9 mouse cellular contexts compared by ENCODE assay signal in genomic region chr9:78193902-78194597, GRCm38 (mm10). TPM values are rescaled to one million over a fixed set of nuclear protein-coding genes. Genes with fewer than 3 reads are reported as not detected.
DNase-seq lines count a peak whose midpoint lies in the region; ATAC-seq and TF ChIP-seq lines count a peak whose summit lies in the region.
"Had no signal": no experiment of that assay in that cellular context is flagged by ENCODE, and none has a peak within 500 bp of the region (broad histone marks: within the 10 kb centered on the region; RNA-seq: fewer than 3 reads in every experiment).

No protein-coding gene starts in this region.

- TF ChIP-seq CTCF in hindbrain, postnatal 0 days (IDR thresholded peaks at IDR 0.05; ENCODE audit: low read depth) = peak; percentile 89

- H3K4me2 ChIP-seq in midbrain, embryonic 11.5 days = no peak overlapping the region
- H3K4me2 ChIP-seq in midbrain, embryonic 15.5 days = no peak overlapping the region
- no peak overlapping the region for H3K4me2 ChIP-seq in hindbrain, postnatal 0 days (ENCODE audit: low read depth, low read length)
- H3K4me2 ChIP-seq in neural tube, embryonic 12.5 days (replicated peaks) = no peak overlapping the region

- WGBS in midbrain, embryonic 11.5 days = 52% methylated on average over 9 of the region's 9 CpGs
- WGBS in midbrain, embryonic 15.5 days = 49% methylated on average over 9 of the region's 9 CpGs
- WGBS in forebrain, embryonic 10.5 days = 54% methylated on average over 9 of the region's 9 CpGs
- WGBS in hindbrain, postnatal 0 days = 44% methylated on average over 9 of the region's 9 CpGs
- WGBS in limb, embryonic 10.5 days = 56% methylated on average over 9 of the region's 9 CpGs
- 57% methylated on average over 9 of the region's 9 CpGs for WGBS in neural tube, embryonic 12.5 days

- ATAC-seq in midbrain, embryonic 11.5 days (ENCODE audit: low FRiP score) = peak; percentile 47
- no peak for ATAC-seq in midbrain, embryonic 15.5 days (replicated peaks)
- ATAC-seq in activated CD4-positive, CD25-positive, alpha-beta regulatory T cell, adult 4 months = peak; percentile 83
- peak; percentile 57 for ATAC-seq in hindbrain, postnatal 0 days
- peak; percentile 31; the same call in 1 of the 2 replicates for ATAC-seq in neural tube, embryonic 12.5 days (ENCODE audit: low FRiP score, low read depth)

- no peaks in the 10 kb centered on the region for H3K36me3 ChIP-seq in midbrain, embryonic 11.5 days (ENCODE audit: control insufficient read depth, insufficient read depth, low read length)
- H3K36me3 ChIP-seq in midbrain, embryonic 15.5 days (replicated peaks) = no peaks in the 10 kb centered on the region
- H3K36me3 ChIP-seq in forebrain, embryonic 10.5 days (replicated peaks) = peaks cover 13% of the 10 kb centered on the region
- H3K36me3 ChIP-seq in hindbrain, postnatal 0 days (ENCODE audit: insufficient read depth, low read length) = no peaks in the 10 kb centered on the region
- H3K36me3 ChIP-seq in limb, embryonic 10.5 days = peaks cover 14% of the 10 kb centered on the region
- H3K36me3 ChIP-seq in neural tube, embryonic 12.5 days = no peaks in the 10 kb centered on the region

- no peak overlapping the region for H3K27ac ChIP-seq in midbrain, embryonic 11.5 days (ENCODE audit: low read depth, low read length)
- no peak overlapping the region for H3K27ac ChIP-seq in midbrain, embryonic 15.5 days
- H3K27ac ChIP-seq in forebrain, embryonic 10.5 days = 0 out of 2 replicates have a peak overlapping the region, but pooled peaks have one; percentile 41
- no peak overlapping the region for H3K27ac ChIP-seq in hindbrain, postnatal 0 days
- H3K27ac ChIP-seq in limb, embryonic 10.5 days = no peak overlapping the region
- no peak overlapping the region for H3K27ac ChIP-seq in neural tube, embryonic 12.5 days

- peaks cover 10% of the 10 kb centered on the region for H3K4me1 ChIP-seq in midbrain, embryonic 11.5 days (ENCODE audit: control insufficient read depth, insufficient read depth, low read length)
- H3K4me1 ChIP-seq in midbrain, embryonic 15.5 days = peaks cover 14% of the 10 kb centered on the region
- peaks cover 45% of the 10 kb centered on the region for H3K4me1 ChIP-seq in forebrain, embryonic 10.5 days
- H3K4me1 ChIP-seq in hindbrain, postnatal 0 days (ENCODE audit: insufficient read depth, low read length) = peaks cover 7% of the 10 kb centered on the region
- H3K4me1 ChIP-seq in limb, embryonic 10.5 days = peaks cover 36% of the 10 kb centered on the region
- peaks cover 18% of the 10 kb centered on the region for H3K4me1 ChIP-seq in neural tube, embryonic 12.5 days

- peaks cover 3% of the 10 kb centered on the region; the same call in 1 of the 2 replicates for H3K27me3 ChIP-seq in midbrain, embryonic 11.5 days (ENCODE audit: control insufficient read depth, insufficient read depth, low read length)
- 0 out of 2 replicates have a peak, but pooled peaks cover 3% of the 10 kb centered on the region for H3K27me3 ChIP-seq in midbrain, embryonic 15.5 days (replicated peaks)
- peaks cover 19% of the 10 kb centered on the region for H3K27me3 ChIP-seq in forebrain, embryonic 10.5 days (ENCODE audit: poor library complexity, severe bottlenecking)
- no peaks in the 10 kb centered on the region for H3K27me3 ChIP-seq in hindbrain, postnatal 0 days (ENCODE audit: insufficient read depth, low read length)
- H3K27me3 ChIP-seq in limb, embryonic 10.5 days (ENCODE audit: low read depth, poor library complexity, severe bottlenecking) = peaks cover 18% of the 10 kb centered on the region; the same call in 1 of the 2 replicates
- H3K27me3 ChIP-seq in neural tube, embryonic 12.5 days (replicated peaks) = 0 out of 2 replicates have a peak, but pooled peaks cover 4% of the 10 kb centered on the region

- DNase-seq in midbrain, embryonic 11.5 days (ENCODE audit: low spot score, missing footprints) = peak; percentile 88
- peak; percentile 24 for DNase-seq in forebrain, embryonic 10.5 days (ENCODE audit: extremely low spot score, low spot score)
- peak; percentile 86 for DNase-seq in hindbrain, postnatal 0 days (ENCODE audit: low spot score)
- DNase-seq in limb, embryonic 10.5 days (ENCODE audit: low spot score) = peak; percentile 39
- DNase-seq in ovary, postnatal 36 days (ENCODE audit: low spot score) = no peak

- H3K4me3 ChIP-seq in midbrain, embryonic 11.5 days (ENCODE audit: low read depth, low read length) = no peak overlapping the region
- no peak overlapping the region for H3K4me3 ChIP-seq in midbrain, embryonic 15.5 days
- 0 out of 2 replicates have a peak overlapping the region, but pooled peaks have one; percentile 54 for H3K4me3 ChIP-seq in forebrain, embryonic 10.5 days
- H3K4me3 ChIP-seq in hindbrain, postnatal 0 days (ENCODE audit: low read length) = no peak overlapping the region
- no peak overlapping the region for H3K4me3 ChIP-seq in limb, embryonic 10.5 days
- H3K4me3 ChIP-seq in neural tube, embryonic 12.5 days = no peak overlapping the region

- no peak overlapping the region for H3K9ac ChIP-seq in midbrain, embryonic 11.5 days (ENCODE audit: low read length)
- no peak overlapping the region for H3K9ac ChIP-seq in midbrain, embryonic 15.5 days
- no peak overlapping the region for H3K9ac ChIP-seq in hindbrain, postnatal 0 days (replicated peaks; ENCODE audit: low read length)
- no peak overlapping the region for H3K9ac ChIP-seq in neural tube, embryonic 12.5 days

- no peaks in the 10 kb centered on the region for H3K9me3 ChIP-seq in midbrain, embryonic 11.5 days (ENCODE audit: control insufficient read depth, low read length)
- no peaks in the 10 kb centered on the region for H3K9me3 ChIP-seq in midbrain, embryonic 15.5 days
- no peaks in the 10 kb centered on the region for H3K9me3 ChIP-seq in forebrain, embryonic 10.5 days
- no peaks in the 10 kb centered on the region for H3K9me3 ChIP-seq in hindbrain, postnatal 0 days (ENCODE audit: low read length)
- no peaks in the 10 kb centered on the region for H3K9me3 ChIP-seq in limb, embryonic 10.5 days (replicated peaks)
- H3K9me3 ChIP-seq in neural tube, embryonic 12.5 days = no peaks in the 10 kb centered on the region

RNA-seq across cellular contexts. Expression of gene Gsta4, which starts 11.5 kb away (rescaled TPM):
- 24.9 and 27.2 TPM in 2 replicates for polyA plus RNA-seq in midbrain, embryonic 11.5 days (2014; fragmentation: Nextera tagmentation; extraction: Ambion mirVana)
- polyA plus RNA-seq in midbrain, embryonic 15.5 days (2015; fragmentation: Nextera tagmentation; extraction: Ambion mirVana) = 15.7 and 21.0 TPM in 2 replicates
- polyA plus RNA-seq in activated CD4-positive, CD25-positive, alpha-beta regulatory T cell, adult 4 months (2017; shearing (Covaris generic)) = 10 to 100 TPM; 22.3 to 23.5 TPM
- 103 and 112 TPM in 2 replicates for polyA plus RNA-seq in forebrain, embryonic 10.5 days (2016; fragmentation: Nextera tagmentation; extraction: Ambion mirVana)
- 7.9 and 17.5 TPM in 2 replicates for total RNA-seq in hindbrain, postnatal 0 days (2014; rRNA removed)
- polyA plus RNA-seq in hindbrain, postnatal 0 days (2015; fragmentation: Nextera tagmentation; extraction: Ambion mirVana) = 51.8 and 55.1 TPM in 2 replicates
- polyA plus RNA-seq in limb, embryonic 10.5 days (2016; fragmentation: Nextera tagmentation; extraction: Ambion mirVana) = 89.0 and 114 TPM in 2 replicates
- polyA plus RNA-seq in neural tube, embryonic 12.5 days (2016; fragmentation: Nextera tagmentation; extraction: Ambion mirVana) = 40.2 and 40.3 TPM in 2 replicates

RNA-seq across cellular contexts. Expression of gene Gsta1, which starts 36.4 kb away (rescaled TPM):
- not detected in 2 replicates for polyA plus RNA-seq in midbrain, embryonic 11.5 days (2014; fragmentation: Nextera tagmentation; extraction: Ambion mirVana)
- not detected in 2 replicates for polyA plus RNA-seq in midbrain, embryonic 15.5 days (2015; fragmentation: Nextera tagmentation; extraction: Ambion mirVana)
- not detected for polyA plus RNA-seq in activated CD4-positive, CD25-positive, alpha-beta regulatory T cell, adult 4 months (2017; shearing (Covaris generic))
- polyA plus RNA-seq in forebrain, embryonic 10.5 days (2016; fragmentation: Nextera tagmentation; extraction: Ambion mirVana) = not detected in 2 replicates
- not detected in 2 replicates for total RNA-seq in hindbrain, postnatal 0 days (2014; rRNA removed)
- not detected in 2 replicates for polyA plus RNA-seq in hindbrain, postnatal 0 days (2015; fragmentation: Nextera tagmentation; extraction: Ambion mirVana)
- polyA plus RNA-seq in limb, embryonic 10.5 days (2016; fragmentation: Nextera tagmentation; extraction: Ambion mirVana) = not detected in 2 replicates
- not detected in 2 replicates for polyA plus RNA-seq in neural tube, embryonic 12.5 days (2016; fragmentation: Nextera tagmentation; extraction: Ambion mirVana)
- total RNA-seq: gastrocnemius, postnatal 36 days had no signal
